Mouse (Mus musculus): Measurements from ENCODE around the gene Cdc6.
A peak's percentile ranks its signal among the peaks of the same experiment; 100 is the strongest.

- TF ChIP-seq CTCF (IDR thresholded peaks at IDR 0.05; ENCODE audit: low read depth) = 0 out of 2 replicates have a peak, but pooled peaks have one; percentile 1
- TF ChIP-seq EP300 (optimal IDR thresholded peaks at IDR 0.05) = no peak
These were observed 61.9 kb downstream of the Cdc6 start for GRCm38 (mm10) chr11:98969496-98969927.
